Mouse (Mus musculus): ENCODE measurements at regions not wholly inside any gene's neighbourhood (a gene's known extent, or its start where the extent isn't known, plus 50 kb on each side); places are given as distances from the start of the nearest gene placed in this dataset.

GRCm38 (mm10) chr5:99165807-99166360, 128.7 kb upstream of the Prkg2 start:
- Histone ChIP-seq H3K9ac (ENCODE audit: low read depth, low read length) (no peak overlapping the region), H3K27me3 (replicated peaks; ENCODE audit: control insufficient read depth, insufficient read depth, low read length) (no peaks in the 10 kb centered on the region), H3K4me1 (ENCODE audit: control insufficient read depth, insufficient read depth, low read length) (no peaks in the 10 kb centered on the region), H3K4me3 (ENCODE audit: low read length) (no peak overlapping the region), H3K36me3 (ENCODE audit: control insufficient read depth, insufficient read depth, low read length) (no peaks in the 10 kb centered on the region), H3K4me2 (ENCODE audit: low read depth, low read length) (no peak overlapping the region), H3K27ac (ENCODE audit: low read length) (no peak overlapping the region), H3K9me3 (ENCODE audit: control insufficient read depth, low read length) (no peaks in the 10 kb centered on the region)
- WGBS: 61% methylated on average over 3 of the region's 3 CpGs
- ATAC-seq: no peak

- Histone ChIP-seq H3K4me3 (ENCODE audit: low read length) (no peak overlapping the region), H3K4me2 (ENCODE audit: low read depth, low read length) (no peak overlapping the region), H3K4me1 (ENCODE audit: control insufficient read depth, insufficient read depth, low read length) (no peaks in the 10 kb centered on the region), H3K9ac (ENCODE audit: low read depth, low read length) (no peak overlapping the region), H3K36me3 (ENCODE audit: control insufficient read depth, insufficient read depth, low read length) (no peaks in the 10 kb centered on the region), H3K9me3 (ENCODE audit: control insufficient read depth, low read length) (no peaks in the 10 kb centered on the region), H3K27me3 (replicated peaks; ENCODE audit: control insufficient read depth, insufficient read depth, low read length) (no peaks in the 10 kb centered on the region), H3K27ac (ENCODE audit: low read length) (no peak overlapping the region)
- WGBS: 6% methylated on average over 1 of the region's 1 CpGs
- ATAC-seq: no peak
Measured at GRCm38 (mm10) chr5:99157973-99158372, 120.8 kb upstream of the Prkg2 start.

- WGBS: 74% methylated on average over 2 of the region's 2 CpGs
- Histone ChIP-seq H3K4me1 (ENCODE audit: control insufficient read depth, insufficient read depth, low read length) (no peaks in the 10 kb centered on the region), H3K36me3 (ENCODE audit: control insufficient read depth, insufficient read depth, low read length) (no peaks in the 10 kb centered on the region; the same call in 1 of the 2 replicates), H3K4me3 (ENCODE audit: low read length) (no peak overlapping the region), H3K9me3 (ENCODE audit: control insufficient read depth, low read length) (no peaks in the 10 kb centered on the region), H3K27me3 (replicated peaks; ENCODE audit: control insufficient read depth, insufficient read depth, low read length) (no peaks in the 10 kb centered on the region), H3K9ac (ENCODE audit: low read depth, low read length) (no peak overlapping the region), H3K4me2 (ENCODE audit: low read depth, low read length) (no peak overlapping the region), H3K27ac (ENCODE audit: low read length) (no peak overlapping the region)
- no peak for ATAC-seq
Measured at GRCm38 (mm10) chr5:99153269-99153850, 116.2 kb upstream of the Prkg2 start.

GRCm38 (mm10) chr5:99152299-99152698, 115.1 kb upstream of the Prkg2 start:
- Histone ChIP-seq H3K9ac (ENCODE audit: low read depth, low read length) (no peak overlapping the region), H3K4me2 (ENCODE audit: low read depth, low read length) (no peak overlapping the region), H3K4me1 (ENCODE audit: control insufficient read depth, insufficient read depth, low read length) (no peaks in the 10 kb centered on the region), H3K9me3 (ENCODE audit: control insufficient read depth, low read length) (no peaks in the 10 kb centered on the region), H3K36me3 (ENCODE audit: control insufficient read depth, insufficient read depth, low read length) (no peaks in the 10 kb centered on the region; the same call in 1 of the 2 replicates), H3K27me3 (replicated peaks; ENCODE audit: control insufficient read depth, insufficient read depth, low read length) (no peaks in the 10 kb centered on the region), H3K4me3 (ENCODE audit: low read length) (no peak overlapping the region), H3K27ac (ENCODE audit: low read length) (no peak overlapping the region)
- no peak for ATAC-seq
- 90% methylated on average over 4 of the region's 4 CpGs for WGBS

- Histone ChIP-seq H3K36me3 (ENCODE audit: control insufficient read depth, insufficient read depth, low read length) (no peaks in the 10 kb centered on the region; the same call in 1 of the 2 replicates), H3K9ac (ENCODE audit: low read depth, low read length) (no peak overlapping the region), H3K27me3 (replicated peaks; ENCODE audit: control insufficient read depth, insufficient read depth, low read length) (no peaks in the 10 kb centered on the region), H3K27ac (ENCODE audit: low read length) (no peak overlapping the region), H3K4me3 (ENCODE audit: low read length) (no peak overlapping the region), H3K9me3 (ENCODE audit: control insufficient read depth, low read length) (no peaks in the 10 kb centered on the region), H3K4me2 (ENCODE audit: low read depth, low read length) (no peak overlapping the region), H3K4me1 (ENCODE audit: control insufficient read depth, insufficient read depth, low read length) (no peaks in the 10 kb centered on the region)
- WGBS: 45% methylated on average over 1 of the region's 1 CpGs
- ATAC-seq: no peak
Measured at GRCm38 (mm10) chr5:99149904-99150303, 112.8 kb upstream of the Prkg2 start.

- Histone ChIP-seq H3K4me3 (ENCODE audit: low read length) (no peak overlapping the region), H3K27ac (ENCODE audit: low read length) (peak overlapping the region; percentile 4; the same call in 1 of the 2 replicates), H3K27me3 (replicated peaks; ENCODE audit: control insufficient read depth, insufficient read depth, low read length) (no peaks in the 10 kb centered on the region), H3K9ac (ENCODE audit: low read depth, low read length) (no peak overlapping the region), H3K4me2 (ENCODE audit: low read depth, low read length) (no peak overlapping the region), H3K4me1 (ENCODE audit: control insufficient read depth, insufficient read depth, low read length) (0 out of 2 replicates have a peak, but pooled peaks cover 5% of the 10 kb centered on the region), H3K9me3 (ENCODE audit: control insufficient read depth, low read length) (no peaks in the 10 kb centered on the region), H3K36me3 (ENCODE audit: control insufficient read depth, insufficient read depth, low read length) (no peaks in the 10 kb centered on the region)
- ATAC-seq: peak; percentile 7; the same call in 1 of the 2 replicates
- WGBS: 77% methylated on average over 2 of the region's 2 CpGs
Measured at GRCm38 (mm10) chr5:99132670-99133069, 95.5 kb upstream of the Prkg2 start.

GRCm38 (mm10) chr5:99128628-99129027, 91.5 kb upstream of the Prkg2 start:
- WGBS: 44% methylated on average over 6 of the region's 6 CpGs
- no peaks in the 10 kb centered on the region for H3K36me3 ChIP-seq (ENCODE audit: control insufficient read depth, insufficient read depth, low read length)
- no peak overlapping the region for H3K4me2 ChIP-seq (ENCODE audit: low read depth, low read length)

GRCm38 (mm10) chr5:99125418-99125817, 88.3 kb upstream of the Prkg2 start:
- H3K9me3 ChIP-seq (ENCODE audit: control insufficient read depth, low read length): no peaks in the 10 kb centered on the region
- 0 out of 2 replicates have a peak, but pooled peaks cover 7% of the 10 kb centered on the region for H3K4me1 ChIP-seq (ENCODE audit: control insufficient read depth, insufficient read depth, low read length)
- no peak for ATAC-seq
- H3K27ac ChIP-seq (ENCODE audit: low read length): no peak overlapping the region
- no peaks in the 10 kb centered on the region for H3K27me3 ChIP-seq (replicated peaks; ENCODE audit: control insufficient read depth, insufficient read depth, low read length)
- no peak overlapping the region for H3K4me3 ChIP-seq (ENCODE audit: low read length)
- H3K36me3 ChIP-seq (ENCODE audit: control insufficient read depth, insufficient read depth, low read length): no peaks in the 10 kb centered on the region
- 68% methylated on average over 3 of the region's 3 CpGs for WGBS
- no peak overlapping the region for H3K4me2 ChIP-seq (ENCODE audit: low read depth, low read length)
- H3K9ac ChIP-seq (ENCODE audit: low read depth, low read length): no peak overlapping the region

More at GRCm38 (mm10) chr5:99128628-99129027, 91.5 kb upstream of the Prkg2 start:
- Histone ChIP-seq H3K4me1 (ENCODE audit: control insufficient read depth, insufficient read depth, low read length) (0 out of 2 replicates have a peak, but pooled peaks cover 7% of the 10 kb centered on the region), H3K27me3 (replicated peaks; ENCODE audit: control insufficient read depth, insufficient read depth, low read length) (no peaks in the 10 kb centered on the region), H3K9me3 (ENCODE audit: control insufficient read depth, low read length) (no peaks in the 10 kb centered on the region), H3K4me3 (ENCODE audit: low read length) (no peak overlapping the region), H3K27ac (ENCODE audit: low read length) (peak overlapping the region; percentile 93), H3K9ac (ENCODE audit: low read depth, low read length) (no peak overlapping the region)
- peak; percentile 95 for ATAC-seq

GRCm38 (mm10) chr5:99111755-99112154, 74.6 kb upstream of the Prkg2 start:
- WGBS: 60% methylated on average over 4 of the region's 4 CpGs
- Histone ChIP-seq H3K9me3 (ENCODE audit: control insufficient read depth, low read length) (no peaks in the 10 kb centered on the region), H3K27ac (ENCODE audit: low read length) (no peak overlapping the region), H3K4me1 (ENCODE audit: control insufficient read depth, insufficient read depth, low read length) (0 out of 2 replicates have a peak, but pooled peaks cover 2% of the 10 kb centered on the region), H3K36me3 (ENCODE audit: control insufficient read depth, insufficient read depth, low read length) (no peaks in the 10 kb centered on the region), H3K27me3 (replicated peaks; ENCODE audit: control insufficient read depth, insufficient read depth, low read length) (no peaks in the 10 kb centered on the region), H3K4me3 (ENCODE audit: low read length) (no peak overlapping the region), H3K9ac (ENCODE audit: low read depth, low read length) (no peak overlapping the region), H3K4me2 (ENCODE audit: low read depth, low read length) (no peak overlapping the region)
- peak; percentile 55; the same call in 1 of the 2 replicates for ATAC-seq

Data from intestine, embryonic 16.5 days (tissue).